Mouse (Mus musculus) hindbrain, embryonic 10.5 days (tissue): ENCODE data around the gene Clec16a. TPM values are rescaled to one million over a fixed set of nuclear protein-coding genes. Genes with fewer than 3 reads are reported as not detected.

ENCODE experiments used
- DNase-seq: peaks from one replicate; pipeline ENCODE4 v3.0.0-alpha.2; 2017; ENCODE audit warnings: low spot score
- H3K27ac ChIP-seq: fragments of 300-500 bp; sonication (generic); 2 replicates; pipeline ENCODE4 v1.5.1; 2016; ENCODE audit warnings: mild to moderate bottlenecking, moderate library complexity
- H3K27me3 ChIP-seq: fragments of 300-500 bp; sonication (generic); 2 replicates; pipeline ENCODE4 v1.6.1; 2016; ENCODE audit warnings: mild to moderate bottlenecking; ENCODE audit not compliant: poor library complexity, insufficient read depth, severe bottlenecking
- H3K36me3 ChIP-seq: fragments of 300-500 bp; sonication (generic); 2 replicates; pipeline ENCODE4 v1.6.1; 2016; ENCODE audit warnings: mild to moderate bottlenecking, moderate library complexity
- H3K4me1 ChIP-seq: fragments of 300-500 bp; sonication (generic); replicated peaks from 2 replicates; pipeline ENCODE4 v1.6.1; 2016; ENCODE audit warnings: mild to moderate bottlenecking
- H3K4me3 ChIP-seq: fragments of 300-500 bp; sonication (generic); 2 replicates; pipeline ENCODE4 v1.5.1; 2016; ENCODE audit warnings: mild to moderate bottlenecking, moderate library complexity
- H3K9me3 ChIP-seq: fragments of 300-500 bp; sonication (generic); 2 replicates; pipeline ENCODE4 v1.6.1; 2016; ENCODE audit warnings: mild to moderate bottlenecking, moderate library complexity
- WGBS: fragments of 180-500 bp; shearing (Covaris S2); methylation state at CpG from one replicate; pipeline ENCODE4 v1.1.7; 2016; 5-methylcytosine and 5-hydroxymethylcytosine counted together
- polyA plus RNA-seq: library from polyadenylated mRNA; unstranded; fragments of >200 nt; fragmentation: Nextera tagmentation; extraction: Ambion mirVana; gene quantifications from 2 replicates; pipeline ENCODE4 v1.2.1, GENCODE M21; 2016

Clec16a gene
- polyA plus RNA-seq, 1 experiment from 2014 or later, result 35.0 TPM

- DNase-seq, result no peak
- Histone ChIP-seq H3K27ac (no peak overlapping the region; the same call in 1 of the 2 replicates), H3K4me3 (no peak overlapping the region), H3K27me3 (no peaks in the 10 kb centered on the region), H3K9me3 (no peaks in the 10 kb centered on the region), H3K36me3 (no peaks in the 10 kb centered on the region), H3K4me1 (peaks cover 17% of the 10 kb centered on the region)
- WGBS, result 81% methylated on average over 4 of the region's 4 CpGs
These were observed 185.8 kb downstream of the Clec16a start for GRCm38 (mm10) chr16:10730941-10731340.

- no peak overlapping the region for H3K27ac ChIP-seq
- 76% methylated on average over 4 of the region's 4 CpGs for WGBS
- H3K27me3 ChIP-seq, result no peaks in the 10 kb centered on the region
- no peak overlapping the region for H3K4me3 ChIP-seq
- peaks cover 17% of the 10 kb centered on the region for H3K4me1 ChIP-seq
- no peaks in the 10 kb centered on the region for H3K9me3 ChIP-seq
- H3K36me3 ChIP-seq, result no peaks in the 10 kb centered on the region
- no peak for DNase-seq
These were observed 186.6 kb downstream of the Clec16a start for GRCm38 (mm10) chr16:10731785-10732184.

- no peak overlapping the region for H3K4me3 ChIP-seq
- H3K36me3 ChIP-seq, result no peaks in the 10 kb centered on the region
- no peaks in the 10 kb centered on the region for H3K9me3 ChIP-seq
- WGBS, result 94% methylated on average over 5 of the region's 5 CpGs
- peaks cover 22% of the 10 kb centered on the region for H3K4me1 ChIP-seq
- no peak for DNase-seq
- H3K27me3 ChIP-seq, result no peaks in the 10 kb centered on the region
- H3K27ac ChIP-seq, result no peak overlapping the region
These were observed 187.3 kb downstream of the Clec16a start for GRCm38 (mm10) chr16:10732421-10732820.

- no peak for DNase-seq
- no peaks in the 10 kb centered on the region for H3K9me3 ChIP-seq
- H3K27me3 ChIP-seq, result no peaks in the 10 kb centered on the region
- 93% methylated on average over 2 of the region's 2 CpGs for WGBS
- no peaks in the 10 kb centered on the region for H3K36me3 ChIP-seq
- peaks cover 26% of the 10 kb centered on the region for H3K4me1 ChIP-seq
- H3K27ac ChIP-seq, result no peak overlapping the region
- H3K4me3 ChIP-seq, result no peak overlapping the region
These were observed 190.6 kb downstream of the Clec16a start for GRCm38 (mm10) chr16:10735781-10736180.

GRCm38 (mm10) chr16:10736364-10736763 lies 191.2 kb downstream of the Clec16a start:
- WGBS, result 79% methylated on average over 10 of the region's 10 CpGs

GRCm38 (mm10) chr16:10737571-10737970 lies 192.4 kb downstream of the Clec16a start:
- 58% methylated on average over 2 of the region's 2 CpGs for WGBS
- Histone ChIP-seq H3K9me3 (no peaks in the 10 kb centered on the region), H3K27me3 (no peaks in the 10 kb centered on the region), H3K4me3 (no peak overlapping the region), H3K27ac (peak overlapping the region; percentile 66), H3K4me1 (peaks cover 26% of the 10 kb centered on the region), H3K36me3 (no peaks in the 10 kb centered on the region)
- no peak for DNase-seq

More at GRCm38 (mm10) chr16:10736364-10736763, 191.2 kb downstream of the Clec16a start:
- Histone ChIP-seq H3K27ac (0 out of 2 replicates have a peak overlapping the region, but pooled peaks have one; percentile 35), H3K36me3 (no peaks in the 10 kb centered on the region), H3K4me1 (peaks cover 26% of the 10 kb centered on the region), H3K27me3 (no peaks in the 10 kb centered on the region), H3K9me3 (no peaks in the 10 kb centered on the region), H3K4me3 (no peak overlapping the region)
- no peak for DNase-seq

- no peak overlapping the region for H3K27ac ChIP-seq
- no peak overlapping the region for H3K4me3 ChIP-seq
- no peaks in the 10 kb centered on the region for H3K27me3 ChIP-seq
- DNase-seq, result no peak
- no peaks in the 10 kb centered on the region for H3K9me3 ChIP-seq
- H3K4me1 ChIP-seq, result peaks cover 33% of the 10 kb centered on the region
- no peaks in the 10 kb centered on the region for H3K36me3 ChIP-seq
- 89% methylated on average over 3 of the region's 3 CpGs for WGBS
These were observed 193.7 kb downstream of the Clec16a start for GRCm38 (mm10) chr16:10738866-10739265.

- WGBS, result 67% methylated on average over 9 of the region's 9 CpGs
- H3K27ac ChIP-seq, result no peak overlapping the region
- no peak for DNase-seq
- H3K4me3 ChIP-seq, result no peak overlapping the region
- H3K4me1 ChIP-seq, result peaks cover 42% of the 10 kb centered on the region
- H3K27me3 ChIP-seq, result no peaks in the 10 kb centered on the region
- H3K9me3 ChIP-seq, result no peaks in the 10 kb centered on the region
- no peaks in the 10 kb centered on the region for H3K36me3 ChIP-seq
These were observed 194.8 kb downstream of the Clec16a start for GRCm38 (mm10) chr16:10739854-10740398.

- H3K4me1 ChIP-seq, result peaks cover 42% of the 10 kb centered on the region
- H3K4me3 ChIP-seq, result no peak overlapping the region
- WGBS, result 96% methylated on average over 2 of the region's 2 CpGs
- DNase-seq, result no peak
- no peaks in the 10 kb centered on the region for H3K9me3 ChIP-seq
- H3K27me3 ChIP-seq, result no peaks in the 10 kb centered on the region
- H3K36me3 ChIP-seq, result no peaks in the 10 kb centered on the region
- H3K27ac ChIP-seq, result no peak overlapping the region
These were observed 195.9 kb downstream of the Clec16a start for GRCm38 (mm10) chr16:10741082-10741481.

GRCm38 (mm10) chr16:10749226-10749625 lies 204.1 kb downstream of the Clec16a start:
- no peaks in the 10 kb centered on the region for H3K9me3 ChIP-seq
- peaks cover 15% of the 10 kb centered on the region for H3K4me1 ChIP-seq
- H3K36me3 ChIP-seq, result no peaks in the 10 kb centered on the region
- WGBS, result 78% methylated on average over 7 of the region's 7 CpGs
- no peaks in the 10 kb centered on the region for H3K27me3 ChIP-seq
- DNase-seq, result no peak
- H3K4me3 ChIP-seq, result no peak overlapping the region
- H3K27ac ChIP-seq, result no peak overlapping the region

GRCm38 (mm10) chr16:10749824-10750223 lies 204.7 kb downstream of the Clec16a start:
- H3K4me1 ChIP-seq, result peaks cover 14% of the 10 kb centered on the region; the same call in 1 of the 2 replicates
- H3K27me3 ChIP-seq, result no peaks in the 10 kb centered on the region
- 79% methylated on average over 7 of the region's 7 CpGs for WGBS
- no peak overlapping the region for H3K4me3 ChIP-seq
- H3K36me3 ChIP-seq, result no peaks in the 10 kb centered on the region
- no peak for DNase-seq
- H3K9me3 ChIP-seq, result no peaks in the 10 kb centered on the region
- H3K27ac ChIP-seq, result no peak overlapping the region

- WGBS, result 91% methylated on average over 3 of the region's 3 CpGs
- no peak overlapping the region for H3K27ac ChIP-seq
- H3K9me3 ChIP-seq, result no peaks in the 10 kb centered on the region
- no peaks in the 10 kb centered on the region for H3K36me3 ChIP-seq
- H3K27me3 ChIP-seq, result no peaks in the 10 kb centered on the region
- no peak overlapping the region for H3K4me3 ChIP-seq
- no peak for DNase-seq
- H3K4me1 ChIP-seq, result peaks cover 7% of the 10 kb centered on the region; the same call in 1 of the 2 replicates
These were observed 209.6 kb downstream of the Clec16a start for GRCm38 (mm10) chr16:10754521-10755296.

- Histone ChIP-seq H3K9me3 (no peaks in the 10 kb centered on the region), H3K4me1 (peaks cover 9% of the 10 kb centered on the region), H3K27me3 (no peaks in the 10 kb centered on the region), H3K27ac (no peak overlapping the region), H3K4me3 (no peak overlapping the region), H3K36me3 (no peaks in the 10 kb centered on the region)
- 78% methylated on average over 6 of the region's 6 CpGs for WGBS
- no peak for DNase-seq
These were observed 211.0 kb downstream of the Clec16a start for GRCm38 (mm10) chr16:10756168-10756567.
